Comparison of ENCODE assay signal across 13 mouse cellular contexts in the genomic region with DNA sequence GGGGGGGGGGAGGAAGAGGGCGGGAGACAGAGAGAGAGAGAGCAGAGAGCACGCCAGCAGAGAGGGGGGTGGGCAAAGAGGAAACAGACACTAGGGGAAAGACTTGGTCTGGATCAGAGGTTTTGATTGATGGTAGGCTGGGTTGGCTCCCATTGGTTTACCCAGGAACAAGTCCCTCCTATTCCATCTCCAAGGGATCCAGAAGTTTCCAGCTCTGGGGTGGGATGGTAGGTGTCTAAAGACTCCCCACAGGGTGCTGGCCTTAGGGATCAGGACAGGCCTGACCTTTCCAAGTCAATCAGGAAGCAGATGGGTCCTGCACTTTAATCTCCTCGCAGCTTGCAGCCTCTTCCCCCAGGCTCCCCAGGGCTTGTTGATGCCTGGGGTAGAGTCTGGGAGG. TPM values are rescaled to one million over a fixed set of nuclear protein-coding genes. Genes with fewer than 3 reads are reported as not detected.
DNase-seq lines count a peak whose midpoint lies in the region; ATAC-seq and TF ChIP-seq lines count a peak whose summit lies in the region.
"Had no signal": no experiment of that assay in that cellular context is flagged by ENCODE, and none has a peak within 500 bp of the region (broad histone marks: within the 10 kb centered on the region; RNA-seq: fewer than 3 reads in every experiment).

No protein-coding gene starts in this region.

- H3K27ac ChIP-seq in heart, embryonic 15.5 days, result no peak overlapping the region
- no peak overlapping the region for H3K27ac ChIP-seq in lung, embryonic 14.5 days (ENCODE audit: low read depth)
- peak overlapping the region; percentile 14 for H3K27ac ChIP-seq in macrophage
- H3K27ac ChIP-seq: left cerebral cortex, adult 2 months; stomach, embryonic 15.5 days had no signal

- no peaks in the 10 kb centered on the region for H3K9me3 ChIP-seq in heart, embryonic 15.5 days (replicated peaks)
- H3K9me3 ChIP-seq in lung, embryonic 14.5 days (ENCODE audit: low read depth, low read length), result no peaks in the 10 kb centered on the region
- H3K9me3 ChIP-seq: stomach, embryonic 15.5 days had no signal

- peaks cover 9% of the 10 kb centered on the region for H3K4me1 ChIP-seq in heart, embryonic 15.5 days (replicated peaks)
- no peaks in the 10 kb centered on the region for H3K4me1 ChIP-seq in lung, embryonic 14.5 days (ENCODE audit: insufficient read depth)
- H3K4me1 ChIP-seq in lung, adult 2 months (ENCODE audit: control insufficient read depth, insufficient read depth, low read length), result no peaks in the 10 kb centered on the region
- H3K4me1 ChIP-seq: stomach, embryonic 15.5 days had no signal

- peaks cover 4% of the 10 kb centered on the region; the same call in 1 of the 2 replicates for H3K27me3 ChIP-seq in heart, embryonic 15.5 days
- H3K27me3 ChIP-seq in lung, embryonic 14.5 days (ENCODE audit: insufficient read depth, low read length), result no peaks in the 10 kb centered on the region
- H3K27me3 ChIP-seq: stomach, embryonic 15.5 days had no signal

- intact Hi-C loops in heart, postnatal 14 days (cut with DNase I), result no loop called here

- 4% methylated on average over 3 of the region's 3 CpGs for WGBS in heart, embryonic 15.5 days
- 8% methylated on average over 2 of the region's 3 CpGs for WGBS in lung, embryonic 14.5 days
- 7% methylated on average over 3 of the region's 3 CpGs for WGBS in lung, adult 2 months
- WGBS in macrophage (ENCODE audit: missing documents), result 15% methylated on average over 3 of the region's 3 CpGs

- no peak for TF ChIP-seq POLR2A in lung, adult 2 months (IDR thresholded peaks at IDR 0.05; ENCODE audit: borderline replicate concordance, extremely low read depth, low read depth, low read length)

- H3K79me2 ChIP-seq in macrophage (ENCODE audit: inconsistent target), result no peaks in the 10 kb centered on the region

- no peak for TF ChIP-seq CTCF in lung, embryonic 14.5 days (IDR thresholded peaks at IDR 0.05; ENCODE audit: low read depth)
- no peak for TF ChIP-seq CTCF in lung, adult 2 months (IDR thresholded peaks at IDR 0.05; ENCODE audit: insufficient read depth, low read length)

- DNase-seq in heart, postnatal 14 days, result no peak
- DNase-seq in lung, embryonic 14.5 days, result peak; percentile 41
- DNase-seq in lung, adult 2 months, result no peak
- DNase-seq in ovary, postnatal 14 days (ENCODE audit: low spot score), result no peak
- no peak for DNase-seq in gastrocnemius, postnatal 4 days (ENCODE audit: low spot score in 2 of 2)
- DNase-seq: cerebellum, adult 9-10 months had no signal

- peak; percentile 32; the same call in 1 of the 2 replicates for ATAC-seq in heart, embryonic 15.5 days (replicated peaks; ENCODE audit: insufficient number of reproducible peaks, insufficient read depth, low FRiP score, low read depth)
- peak; percentile 55 for ATAC-seq in lung, embryonic 14.5 days (ENCODE audit: insufficient read depth)
- peak; percentile 56 for ATAC-seq in granulocyte monocyte progenitor cell, adult 5-6 weeks (replicated peaks; ENCODE audit: poor library complexity, severe bottlenecking)
- ATAC-seq: forebrain, embryonic 16.5 days had no signal

- H3K4me2 ChIP-seq in heart, embryonic 15.5 days, result no peak overlapping the region
- no peak overlapping the region for H3K4me2 ChIP-seq in lung, embryonic 14.5 days
- H3K4me2 ChIP-seq: midbrain, embryonic 11.5 days; stomach, embryonic 15.5 days had no signal

- no peaks in the 10 kb centered on the region for H3K36me3 ChIP-seq in heart, embryonic 15.5 days
- H3K36me3 ChIP-seq in lung, embryonic 14.5 days (ENCODE audit: insufficient read depth), result no peaks in the 10 kb centered on the region
- H3K36me3 ChIP-seq in macrophage (ENCODE audit: inconsistent target), result no peaks in the 10 kb centered on the region
- H3K36me3 ChIP-seq: stomach, embryonic 15.5 days had no signal

- H3K9ac ChIP-seq in heart, embryonic 15.5 days, result no peak overlapping the region
- no peak overlapping the region for H3K9ac ChIP-seq in lung, embryonic 14.5 days
- H3K9ac ChIP-seq: stomach, embryonic 15.5 days had no signal

- H3K4me3 ChIP-seq in heart, embryonic 15.5 days, result no peak overlapping the region
- no peak overlapping the region for H3K4me3 ChIP-seq in lung, embryonic 14.5 days (ENCODE audit: low read depth, low read length)
- H3K4me3 ChIP-seq in lung, adult 2 months (replicated peaks; ENCODE audit: extremely low read depth, low read depth, low read length), result no peak overlapping the region
- H3K4me3 ChIP-seq in macrophage (ENCODE audit: inconsistent target), result no peak overlapping the region
- H3K4me3 ChIP-seq: left cerebral cortex, adult 2 months; stomach, embryonic 15.5 days had no signal

RNA-seq across cellular contexts. Expression of a gene that starts 5.6 kb away (rescaled TPM):
- polyA plus RNA-seq in heart, embryonic 15.5 days (2015; fragmentation: Nextera tagmentation; extraction: Ambion mirVana), result 2.1 and 2.2 TPM in 2 replicates
- total RNA-seq in heart, postnatal 14 days (2021), result 10 to 100 TPM in 1 of 2 experiments, 1 to 10 TPM in 1; 9.9 to 11.2 TPM
- polyA plus RNA-seq in lung, embryonic 14.5 days (2014; fragmentation: Nextera tagmentation; extraction: Ambion mirVana), result 1.6 and 2.2 TPM in 2 replicates
- polyA plus RNA-seq in lung, adult 2 months (2012; rRNA removed), result 21.6 and 29.5 TPM in 2 replicates
- total RNA-seq in granulocyte monocyte progenitor cell, adult 5-6 weeks (2014; fragmentation: Nextera tagmentation), result not detected in 2 replicates
- not detected in 2 replicates for total RNA-seq in granulocyte monocyte progenitor cell, adult 5-6 weeks (2017)
- total RNA-seq in macrophage (2018; cell fraction: chromatin; rRNA removed), result under 1 TPM in 3 of 26 experiments, not detected in 23; 0.21 to 0.26 (median 0.21) TPM
- under 1 TPM in 23 of 26 experiments, not detected in 3; 0.03 to 0.38 (median 0.09) TPM for total RNA-seq in macrophage (2018; cell fraction: cytosol; rRNA removed)
- total RNA-seq in macrophage (2018; cell fraction: nucleus; rRNA removed), result under 1 TPM in 11 of 26 experiments, not detected in 15; 0.21 to 0.65 (median 0.36) TPM
- 0.09 TPM in 1 of 3 replicates, not detected in the others for polyA plus RNA-seq in macrophage (2018)
- 1 to 10 TPM; 2.2 to 2.7 TPM for total RNA-seq in gastrocnemius, postnatal 4 days (2021)

RNA-seq across cellular contexts. Expression of a gene that starts 10.2 kb away (rescaled TPM):
- polyA plus RNA-seq in heart, embryonic 15.5 days (2015; fragmentation: Nextera tagmentation; extraction: Ambion mirVana), result 33.8 and 37.9 TPM in 2 replicates
- 10 to 100 TPM; 54.8 to 58.3 TPM for total RNA-seq in heart, postnatal 14 days (2021)
- 38.0 and 39.4 TPM in 2 replicates for polyA plus RNA-seq in lung, embryonic 14.5 days (2014; fragmentation: Nextera tagmentation; extraction: Ambion mirVana)
- polyA plus RNA-seq in lung, adult 2 months (2012; rRNA removed), result 24.6 and 27.6 TPM in 2 replicates
- 20.7 and 35.1 TPM in 2 replicates for total RNA-seq in granulocyte monocyte progenitor cell, adult 5-6 weeks (2014; fragmentation: Nextera tagmentation)
- total RNA-seq in granulocyte monocyte progenitor cell, adult 5-6 weeks (2017), result 14.6 and 18.3 TPM in 2 replicates
- 10 to 100 TPM; 13.1 to 57.2 (median 32.7) TPM for total RNA-seq in macrophage (2018; cell fraction: chromatin; rRNA removed)
- 10 to 100 TPM; 19.6 to 42.0 (median 27.8) TPM for total RNA-seq in macrophage (2018; cell fraction: cytosol; rRNA removed)
- total RNA-seq in macrophage (2018; cell fraction: nucleus; rRNA removed), result 10 to 100 TPM; 20.8 to 47.2 (median 34.9) TPM
- 17.8 to 20.2 TPM (median 18.5 TPM) in 3 replicates for polyA plus RNA-seq in macrophage (2018)
- 10 to 100 TPM; 30.7 to 31.3 TPM for total RNA-seq in gastrocnemius, postnatal 4 days (2021)

RNA-seq across cellular contexts. Expression of a gene that starts 41.7 kb away (rescaled TPM):
- polyA plus RNA-seq in heart, embryonic 15.5 days (2015; fragmentation: Nextera tagmentation; extraction: Ambion mirVana), result 18.9 and 21.0 TPM in 2 replicates
- total RNA-seq in heart, postnatal 14 days (2021), result 10 to 100 TPM; 37.9 to 43.0 TPM
- 2.6 and 2.7 TPM in 2 replicates for polyA plus RNA-seq in lung, embryonic 14.5 days (2014; fragmentation: Nextera tagmentation; extraction: Ambion mirVana)
- 73.7 and 81.5 TPM in 2 replicates for polyA plus RNA-seq in lung, adult 2 months (2012; rRNA removed)
- total RNA-seq in granulocyte monocyte progenitor cell, adult 5-6 weeks (2014; fragmentation: Nextera tagmentation), result 4.1 and 18.1 TPM in 2 replicates
- total RNA-seq in granulocyte monocyte progenitor cell, adult 5-6 weeks (2017), result 10.4 and 22.7 TPM in 2 replicates
- total RNA-seq in macrophage (2018; cell fraction: chromatin; rRNA removed), result 100 to 1,000 TPM in 2 of 26 experiments, 10 to 100 TPM in 24; 22.2 to 168 (median 48.8) TPM
- total RNA-seq in macrophage (2018; cell fraction: cytosol; rRNA removed), result 10 to 100 TPM; 19.9 to 36.5 (median 27.7) TPM
- total RNA-seq in macrophage (2018; cell fraction: nucleus; rRNA removed), result 10 to 100 TPM; 17.6 to 54.2 (median 29.3) TPM
- 14.8 to 23.5 TPM (median 15.4 TPM) in 3 replicates for polyA plus RNA-seq in macrophage (2018)
- total RNA-seq in gastrocnemius, postnatal 4 days (2021), result 10 to 100 TPM; 17.0 to 18.1 TPM

RNA-seq across cellular contexts. Expression of a gene that starts 52.0 kb away (rescaled TPM):
- 73.8 and 73.9 TPM in 2 replicates for polyA plus RNA-seq in heart, embryonic 15.5 days (2015; fragmentation: Nextera tagmentation; extraction: Ambion mirVana)
- total RNA-seq in heart, postnatal 14 days (2021), result under 1 TPM; 0.37 to 0.55 TPM
- polyA plus RNA-seq in lung, embryonic 14.5 days (2014; fragmentation: Nextera tagmentation; extraction: Ambion mirVana), result 0.26 and 0.85 TPM in 2 replicates
- polyA plus RNA-seq in lung, adult 2 months (2012; rRNA removed), result 0.19 and 0.24 TPM in 2 replicates
- total RNA-seq in granulocyte monocyte progenitor cell, adult 5-6 weeks (2014; fragmentation: Nextera tagmentation), result not detected in 2 replicates
- 0.26 TPM in 1 of 2 replicates, not detected in the other for total RNA-seq in granulocyte monocyte progenitor cell, adult 5-6 weeks (2017)
- 1 to 10 TPM in 1 of 26 experiments, under 1 TPM in 5, not detected in 20; 0.22 to 1.0 (median 0.55) TPM for total RNA-seq in macrophage (2018; cell fraction: chromatin; rRNA removed)
- total RNA-seq in macrophage (2018; cell fraction: cytosol; rRNA removed), result not detected
- total RNA-seq in macrophage (2018; cell fraction: nucleus; rRNA removed), result under 1 TPM in 8 of 26 experiments, not detected in 18; 0.12 to 0.82 (median 0.42) TPM
- not detected in 3 replicates for polyA plus RNA-seq in macrophage (2018)
- under 1 TPM; 0.13 to 0.15 TPM for total RNA-seq in gastrocnemius, postnatal 4 days (2021)

RNA-seq across cellular contexts. Expression of a gene that starts 53.7 kb away (rescaled TPM):
- polyA plus RNA-seq in heart, embryonic 15.5 days (2015; fragmentation: Nextera tagmentation; extraction: Ambion mirVana), result 81.2 and 81.6 TPM in 2 replicates
- total RNA-seq in heart, postnatal 14 days (2021), result 10 to 100 TPM; 55.7 to 59.1 TPM
- 88.9 and 95.3 TPM in 2 replicates for polyA plus RNA-seq in lung, embryonic 14.5 days (2014; fragmentation: Nextera tagmentation; extraction: Ambion mirVana)
- 194 TPM in 2 replicates for polyA plus RNA-seq in lung, adult 2 months (2012; rRNA removed)
- 60.7 and 70.5 TPM in 2 replicates for total RNA-seq in granulocyte monocyte progenitor cell, adult 5-6 weeks (2014; fragmentation: Nextera tagmentation)
- 52.8 and 63.3 TPM in 2 replicates for total RNA-seq in granulocyte monocyte progenitor cell, adult 5-6 weeks (2017)
- 100 to 1,000 TPM in 23 of 26 experiments, 10 to 100 TPM in 3; 79.0 to 988 (median 340) TPM for total RNA-seq in macrophage (2018; cell fraction: chromatin; rRNA removed)
- total RNA-seq in macrophage (2018; cell fraction: cytosol; rRNA removed), result 100 to 1,000 TPM in 18 of 26 experiments, 10 to 100 TPM in 8; 56.8 to 437 (median 218) TPM
- 100 to 1,000 TPM in 23 of 26 experiments, 10 to 100 TPM in 3; 51.8 to 590 (median 307) TPM for total RNA-seq in macrophage (2018; cell fraction: nucleus; rRNA removed)
- 29.1 to 79.7 TPM (median 69.5 TPM) in 3 replicates for polyA plus RNA-seq in macrophage (2018)
- 10 to 100 TPM; 65.3 to 71.9 TPM for total RNA-seq in gastrocnemius, postnatal 4 days (2021)
